Mouse (Mus musculus): ENCODE results near the gene Washc4. TPM values are rescaled to one million over a fixed set of nuclear protein-coding genes. Genes with fewer than 3 reads are reported as not detected.

Washc4 gene
- polyA plus RNA-seq, 1 experiment from 2014 or later, result 31.4 TPM

GRCm38 (mm10) chr10:83639881-83640386 lies 96.4 kb downstream of the Washc4 start:
- ATAC-seq (ENCODE audit: low FRiP score), result no peak
- WGBS, result 57% methylated on average over 10 of the region's 10 CpGs

GRCm38 (mm10) chr10:83641641-83642040 lies 98.1 kb downstream of the Washc4 start:
- H3K9ac ChIP-seq (replicated peaks), result no peak overlapping the region
- H3K27ac ChIP-seq (replicated peaks), result no peak overlapping the region
- no peaks in the 10 kb centered on the region for H3K9me3 ChIP-seq (replicated peaks)
- H3K4me3 ChIP-seq (replicated peaks), result no peak overlapping the region
- H3K36me3 ChIP-seq, result peaks cover 4% of the 10 kb centered on the region; the same call in 1 of the 2 replicates
- H3K4me2 ChIP-seq, result no peak overlapping the region
- 83% methylated on average over 3 of the region's 3 CpGs for WGBS
- H3K27me3 ChIP-seq (replicated peaks), result no peaks in the 10 kb centered on the region
- no peak for ATAC-seq (ENCODE audit: low FRiP score)
- peaks cover 33% of the 10 kb centered on the region for H3K4me1 ChIP-seq

More at GRCm38 (mm10) chr10:83639881-83640386, 96.4 kb downstream of the Washc4 start:
- H3K4me3 ChIP-seq (replicated peaks), result no peak overlapping the region
- no peak overlapping the region for H3K4me2 ChIP-seq
- H3K27ac ChIP-seq (replicated peaks), result no peak overlapping the region
- peaks cover 4% of the 10 kb centered on the region; the same call in 1 of the 2 replicates for H3K36me3 ChIP-seq
- H3K27me3 ChIP-seq (replicated peaks), result no peaks in the 10 kb centered on the region
- H3K4me1 ChIP-seq, result peaks cover 25% of the 10 kb centered on the region
- no peaks in the 10 kb centered on the region for H3K9me3 ChIP-seq (replicated peaks)
- H3K9ac ChIP-seq (replicated peaks), result no peak overlapping the region

- Histone ChIP-seq H3K4me1 (peaks cover 43% of the 10 kb centered on the region), H3K9me3 (replicated peaks) (no peaks in the 10 kb centered on the region), H3K36me3 (peaks cover 4% of the 10 kb centered on the region; the same call in 1 of the 2 replicates), H3K4me2 (no peak overlapping the region), H3K27ac (replicated peaks) (no peak overlapping the region), H3K27me3 (replicated peaks) (no peaks in the 10 kb centered on the region), H3K9ac (replicated peaks) (no peak overlapping the region), H3K4me3 (replicated peaks) (no peak overlapping the region)
- no peak for ATAC-seq (ENCODE audit: low FRiP score)
- 82% methylated on average over 8 of the region's 8 CpGs for WGBS
These were observed 100.6 kb downstream of the Washc4 start for GRCm38 (mm10) chr10:83644167-83644566.

- Histone ChIP-seq H3K27ac (replicated peaks) (peak overlapping the region; percentile 54), H3K4me1 (peaks cover 45% of the 10 kb centered on the region), H3K4me3 (replicated peaks) (no peak overlapping the region), H3K9ac (replicated peaks) (no peak overlapping the region), H3K27me3 (replicated peaks) (no peaks in the 10 kb centered on the region), H3K4me2 (peak overlapping the region; percentile 24), H3K36me3 (0 out of 2 replicates have a peak, but pooled peaks cover 4% of the 10 kb centered on the region), H3K9me3 (replicated peaks) (no peaks in the 10 kb centered on the region)
- no peak for ATAC-seq (ENCODE audit: low FRiP score)
- WGBS, result 52% methylated on average over 16 of the region's 16 CpGs
These were observed 101.5 kb downstream of the Washc4 start for GRCm38 (mm10) chr10:83644865-83645715.

GRCm38 (mm10) chr10:83645716-83645990 lies 102.1 kb downstream of the Washc4 start:
- WGBS, result 81% methylated on average over 3 of the region's 3 CpGs
- Histone ChIP-seq H3K36me3 (0 out of 2 replicates have a peak, but pooled peaks cover 3% of the 10 kb centered on the region), H3K27me3 (replicated peaks) (no peaks in the 10 kb centered on the region), H3K27ac (replicated peaks) (no peak overlapping the region; the same call in 1 of the 2 replicates), H3K4me1 (peaks cover 45% of the 10 kb centered on the region), H3K9ac (replicated peaks) (no peak overlapping the region), H3K4me2 (no peak overlapping the region), H3K9me3 (replicated peaks) (no peaks in the 10 kb centered on the region), H3K4me3 (replicated peaks) (no peak overlapping the region)
- no peak for ATAC-seq (ENCODE audit: low FRiP score)

Other genes starting within 250 kb of the Washc4 start
- 8.5 and 11.0 TPM in 2 replicates for gene Slc41a2, start 205.9 kb upstream of the Washc4 start, polyA plus RNA-seq (2015; fragmentation: Nextera tagmentation; extraction: Ambion mirVana)
- gene D10Wsu102e, start 183.5 kb upstream of the Washc4 start, polyA plus RNA-seq (2015; fragmentation: Nextera tagmentation; extraction: Ambion mirVana), result 0.74 and 0.77 TPM in 2 replicates
- 13.0 and 15.4 TPM in 2 replicates for gene Aldh1l2, start 9.6 kb upstream of the Washc4 start, polyA plus RNA-seq (2015; fragmentation: Nextera tagmentation; extraction: Ambion mirVana)
- 40.8 and 45.7 TPM in 2 replicates for gene Appl2, start 105.0 kb downstream of the Washc4 start, polyA plus RNA-seq (2015; fragmentation: Nextera tagmentation; extraction: Ambion mirVana)
- gene 1500009L16Rik, start 179.1 kb downstream of the Washc4 start, polyA plus RNA-seq (2015; fragmentation: Nextera tagmentation; extraction: Ambion mirVana), result 102 and 103 TPM in 2 replicates

Data from neural tube, embryonic 15.5 days (tissue).